Mouse (Mus musculus) 416B (cell line): ENCODE results near the gene Xxylt1.

ENCODE experiments used
- DNase-seq: peaks from one replicate; pipeline ENCODE4 v3.0.0; 2011; ENCODE audit warnings: low read depth

Xxylt1 gene

GRCm38 (mm10) chr16:31081125-31081664 lies at the start of gene Xxylt1:
Gene Xxylt1, minus strand, starts transcription at chr16:31081432.
- DNase-seq = peak; percentile 91

- DNase-seq = no peak
These were observed 46.9 kb upstream of the Xxylt1 start for GRCm38 (mm10) chr16:31128116-31128515.

- no peak for DNase-seq
These were observed 43.8 kb upstream of the Xxylt1 start for GRCm38 (mm10) chr16:31124991-31125390.

GRCm38 (mm10) chr16:31121612-31122011 lies 40.4 kb upstream of the Xxylt1 start:
- DNase-seq = no peak

- DNase-seq = peak; percentile 62
These were observed 32.4 kb upstream of the Xxylt1 start for GRCm38 (mm10) chr16:31113596-31113995.

- DNase-seq = no peak
These were observed 20.1 kb upstream of the Xxylt1 start for GRCm38 (mm10) chr16:31101352-31101751.

- DNase-seq = no peak
These were observed 18.7 kb upstream of the Xxylt1 start for GRCm38 (mm10) chr16:31099906-31100305.

- no peak for DNase-seq
These were observed 12.8 kb upstream of the Xxylt1 start for GRCm38 (mm10) chr16:31094036-31094435.

- DNase-seq = no peak
These were observed 12.0 kb upstream of the Xxylt1 start for GRCm38 (mm10) chr16:31093186-31093585.

GRCm38 (mm10) chr16:31081891-31082290 lies 659 bp upstream of the Xxylt1 start:
- DNase-seq = no peak

- peak; percentile 82 for DNase-seq
These were observed 620 bp downstream of the Xxylt1 start for GRCm38 (mm10) chr16:31080573-31081051.

- DNase-seq = no peak
These were observed 3.8 kb downstream of the Xxylt1 start for GRCm38 (mm10) chr16:31077396-31077795.

- peak; percentile 46 for DNase-seq
These were observed 4.8 kb downstream of the Xxylt1 start for GRCm38 (mm10) chr16:31076436-31076835.

GRCm38 (mm10) chr16:31074324-31074908 lies 6.8 kb downstream of the Xxylt1 start:
- DNase-seq = no peak

GRCm38 (mm10) chr16:31071731-31072130 lies 9.5 kb downstream of the Xxylt1 start:
- no peak for DNase-seq

GRCm38 (mm10) chr16:31070358-31071133 lies 10.7 kb downstream of the Xxylt1 start:
- DNase-seq = peak; percentile 87

- DNase-seq = no peak
These were observed 11.7 kb downstream of the Xxylt1 start for GRCm38 (mm10) chr16:31069211-31070166.

GRCm38 (mm10) chr16:31068280-31068679 lies 13.0 kb downstream of the Xxylt1 start:
- DNase-seq = no peak

- peak; percentile 74 for DNase-seq
These were observed 14.7 kb downstream of the Xxylt1 start for GRCm38 (mm10) chr16:31066344-31067098.

GRCm38 (mm10) chr16:31064782-31065181 lies 16.4 kb downstream of the Xxylt1 start:
- DNase-seq = no peak

GRCm38 (mm10) chr16:31062918-31063317 lies 18.3 kb downstream of the Xxylt1 start:
- DNase-seq = no peak
